Mouse (Mus musculus) G1E (cell line): ENCODE measurements at regions not wholly inside any gene's neighbourhood (a gene's known extent, or its start where the extent isn't known, plus 50 kb on each side); places are given as distances from the start of the nearest gene placed in this dataset.

Source experiments
- ATAC-seq: 2 replicates; pipeline ENCODE4 v1.8.0; 2016; ENCODE audit warnings: mild to moderate bottlenecking; ENCODE audit not compliant: insufficient number of reproducible peaks, poor library complexity, low FRiP score, severe bottlenecking; ENCODE audit errors: extremely low read depth
- DNase-seq: peaks from one replicate; pipeline ENCODE4 v3.0.0; 2012; ENCODE audit warnings: low spot score
- H3K27me3 ChIP-seq: 2 replicates; pipeline ENCODE4 v1.6.1; 2012; ENCODE audit warnings: mild to moderate bottlenecking, low read length, inconsistent platforms; ENCODE audit not compliant: insufficient read depth
- H3K36me3 ChIP-seq: replicated peaks from 2 replicates; pipeline ENCODE3; 2012; ENCODE audit warnings: mild to moderate bottlenecking, inconsistent platforms
- H3K4me1 ChIP-seq: 2 replicates; pipeline ENCODE4 v1.6.1; 2012; ENCODE audit warnings: low read depth, low read length, inconsistent platforms, mixed read lengths; ENCODE audit not compliant: insufficient read depth
- H3K4me3 ChIP-seq: 2 replicates; pipeline ENCODE4 v1.5.1; 2012; ENCODE audit warnings: low read depth, mild to moderate bottlenecking, inconsistent platforms, low read length, moderate library complexity, mixed read lengths
- H3K9me3 ChIP-seq: replicated peaks from 2 replicates; pipeline ENCODE4 v1.6.1; 2012; ENCODE audit warnings: inconsistent platforms
- CTCF ChIP-seq: IDR thresholded peaks from 2 replicates; pipeline ENCODE4 v1.5.1; 2012; ENCODE audit warnings: low read depth, low read length, inconsistent platforms, mixed read lengths
- GATA1 ChIP-seq: IDR thresholded peaks from 2 replicates; pipeline ENCODE4 v1.6.1; 2012; ENCODE audit warnings: borderline replicate concordance, low read length, inconsistent platforms, mixed read lengths
- GATA2 ChIP-seq: IDR thresholded peaks from 2 replicates; pipeline ENCODE4 v1.6.1; 2012; ENCODE audit warnings: low read depth, low read length, inconsistent platforms, borderline replicate concordance
- POLR2AphosphoS5 ChIP-seq: IDR thresholded peaks from 2 replicates; pipeline ENCODE4 v1.6.1; 2012; ENCODE audit warnings: low read depth, low read length, inconsistent platforms; ENCODE audit not compliant: insufficient replicate concordance
- TAL1 ChIP-seq: conservative IDR thresholded peaks from 2 replicates; pipeline ENCODE4 v1.6.1; 2012; ENCODE audit warnings: low read depth, low read length, inconsistent platforms, mixed read lengths

- no peaks in the 10 kb centered on the region for H3K36me3 ChIP-seq
- TF ChIP-seq CTCF (no peak), GATA1 (no peak), TAL1 (no peak), POLR2AphosphoS5 (no peak), GATA2 (no peak)
- no peaks in the 10 kb centered on the region for H3K27me3 ChIP-seq
- H3K4me1 ChIP-seq, result no peaks in the 10 kb centered on the region
- no peak overlapping the region; the same call in 1 of the 2 replicates for H3K4me3 ChIP-seq
- no peak for DNase-seq
- ATAC-seq, result no peak
- H3K9me3 ChIP-seq, result peaks cover 94% of the 10 kb centered on the region
Measured at GRCm38 (mm10) chr4:140392290-140392689, 145.7 kb upstream of the Igsf21 start.

- Histone ChIP-seq H3K4me3 (no peak overlapping the region), H3K9me3 (peaks cover 95% of the 10 kb centered on the region), H3K36me3 (no peaks in the 10 kb centered on the region), H3K27me3 (no peaks in the 10 kb centered on the region), H3K4me1 (no peaks in the 10 kb centered on the region)
- TF ChIP-seq POLR2AphosphoS5, result no peak
- no peak for TF ChIP-seq GATA1
- no peak for TF ChIP-seq TAL1
- DNase-seq (no peak), ATAC-seq (no peak)
Measured at GRCm38 (mm10) chr4:140390684-140391234, 144.2 kb upstream of the Igsf21 start.

DNA sequence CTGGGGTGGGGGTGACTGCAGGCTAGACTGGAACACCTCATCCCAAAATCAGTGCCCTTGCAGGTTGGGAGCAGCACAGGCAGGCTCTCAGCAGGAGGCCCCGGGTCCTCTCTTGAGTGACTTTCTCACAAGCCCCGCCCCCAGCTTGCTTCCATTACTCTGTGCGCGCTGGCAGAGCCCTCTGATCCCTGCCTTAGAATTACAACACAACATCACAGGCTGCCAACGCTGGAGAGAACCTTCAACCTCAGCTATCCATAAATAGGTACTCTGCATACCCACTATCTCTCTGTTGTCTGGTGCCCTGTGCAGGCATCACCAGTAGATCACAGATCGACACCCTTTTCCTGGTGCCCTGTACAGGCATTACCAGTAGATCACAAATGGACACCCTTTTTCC lies 139.1 kb upstream of the Igsf21 start:
- ATAC-seq (no peak), DNase-seq (no peak)
- peaks cover 95% of the 10 kb centered on the region for H3K9me3 ChIP-seq
- H3K4me1 ChIP-seq, result no peaks in the 10 kb centered on the region
- TF ChIP-seq GATA2 (no peak), GATA1 (no peak)
- H3K36me3 ChIP-seq, result no peaks in the 10 kb centered on the region
- no peak overlapping the region; the same call in 1 of the 2 replicates for H3K4me3 ChIP-seq
- H3K27me3 ChIP-seq, result no peaks in the 10 kb centered on the region

- H3K9me3 ChIP-seq, result peaks cover 95% of the 10 kb centered on the region
- no peak for TF ChIP-seq TAL1
- no peak for TF ChIP-seq GATA1
- TF ChIP-seq POLR2AphosphoS5, result no peak
- no peak for TF ChIP-seq CTCF
- no peak for TF ChIP-seq GATA2
- H3K36me3 ChIP-seq, result no peaks in the 10 kb centered on the region
- H3K4me1 ChIP-seq, result no peaks in the 10 kb centered on the region
- H3K27me3 ChIP-seq, result no peaks in the 10 kb centered on the region
- no peak overlapping the region; the same call in 1 of the 2 replicates for H3K4me3 ChIP-seq
- no peak for DNase-seq
- no peak for ATAC-seq
Measured at GRCm38 (mm10) chr4:140385226-140385625, 138.6 kb upstream of the Igsf21 start.

GRCm38 (mm10) chr4:140383596-140383995 lies 137.0 kb upstream of the Igsf21 start:
- DNase-seq (no peak), ATAC-seq (no peak)
- no peaks in the 10 kb centered on the region for H3K4me1 ChIP-seq
- no peaks in the 10 kb centered on the region for H3K27me3 ChIP-seq
- TF ChIP-seq GATA2, result no peak
- no peak for TF ChIP-seq GATA1
- no peak for TF ChIP-seq TAL1
- no peak for TF ChIP-seq CTCF
- no peak for TF ChIP-seq POLR2AphosphoS5
- H3K9me3 ChIP-seq, result peaks cover 93% of the 10 kb centered on the region
- H3K4me3 ChIP-seq, result no peak overlapping the region
- H3K36me3 ChIP-seq, result no peaks in the 10 kb centered on the region

DNA sequence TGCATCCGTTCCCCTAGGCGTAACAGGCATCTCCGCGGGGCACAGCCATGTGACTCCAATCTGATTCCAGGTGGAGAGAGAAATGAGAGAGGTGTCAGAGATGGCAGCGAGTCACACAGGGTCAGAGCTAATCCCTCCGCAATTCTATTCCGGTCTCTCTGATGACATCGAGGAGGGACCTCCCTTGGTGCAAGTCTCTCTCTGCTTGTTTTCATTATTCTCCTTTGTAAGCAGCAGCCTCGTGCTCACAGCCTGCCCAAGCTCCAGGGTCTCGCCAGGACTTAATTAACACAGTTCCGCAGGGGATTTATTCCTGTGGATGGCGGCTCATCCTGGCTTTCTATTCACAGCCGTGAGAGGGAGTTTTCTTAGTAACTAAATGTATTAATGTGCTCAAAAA lies 134.1 kb upstream of the Igsf21 start:
- Histone ChIP-seq H3K4me1 (no peaks in the 10 kb centered on the region), H3K36me3 (no peaks in the 10 kb centered on the region), H3K9me3 (peaks cover 94% of the 10 kb centered on the region), H3K4me3 (no peak overlapping the region), H3K27me3 (no peaks in the 10 kb centered on the region)
- TF ChIP-seq POLR2AphosphoS5 (no peak), GATA2 (no peak), TAL1 (no peak), CTCF (no peak), GATA1 (no peak)
- ATAC-seq, result no peak
- no peak for DNase-seq

DNA sequence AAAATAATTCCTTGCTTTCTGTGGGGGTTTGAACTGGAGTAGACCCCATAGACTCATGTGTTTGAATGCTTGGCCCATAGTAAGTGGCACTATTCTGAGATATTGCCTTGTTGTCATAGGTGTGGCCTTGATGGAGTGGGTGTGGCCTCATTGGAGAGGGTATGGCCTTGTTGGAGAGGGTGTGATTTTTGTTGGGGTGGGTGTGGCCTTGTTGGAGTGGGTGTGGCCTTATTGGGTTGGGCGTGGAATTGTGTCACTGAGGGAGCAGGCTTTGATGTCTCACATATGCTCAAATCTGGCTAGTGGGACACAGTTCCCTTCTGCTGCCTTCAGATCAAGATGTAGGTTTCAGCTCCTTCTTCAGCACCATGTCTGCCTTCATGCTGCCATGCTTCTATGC lies 131.4 kb upstream of the Igsf21 start:
- TF ChIP-seq GATA2 (no peak), POLR2AphosphoS5 (no peak), TAL1 (no peak), CTCF (no peak), GATA1 (no peak)
- Histone ChIP-seq H3K36me3 (no peaks in the 10 kb centered on the region), H3K4me3 (no peak overlapping the region), H3K27me3 (no peaks in the 10 kb centered on the region), H3K4me1 (no peaks in the 10 kb centered on the region), H3K9me3 (peaks cover 87% of the 10 kb centered on the region)
- ATAC-seq (no peak), DNase-seq (no peak)
